Comparison of ENCODE assay signal across 30 mouse cellular contexts in the genomic region with DNA sequence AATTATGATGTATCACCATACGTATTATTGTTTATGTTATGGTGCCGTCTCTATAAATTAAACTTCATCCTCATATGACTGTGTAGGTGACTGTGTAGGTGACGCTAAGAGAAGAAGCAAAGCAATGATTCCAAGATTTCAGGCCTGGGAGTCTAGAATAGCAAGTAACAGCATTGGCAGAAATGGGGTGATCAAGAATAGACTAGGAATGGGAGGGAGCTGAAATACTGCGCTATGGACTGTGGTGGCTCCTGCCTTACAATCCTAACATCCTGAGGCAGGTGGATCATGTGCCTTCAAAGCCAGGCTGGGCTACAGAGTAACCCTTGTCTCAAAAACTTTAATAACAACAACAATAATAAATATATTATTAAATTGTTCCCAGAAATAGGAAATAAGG. TPM values are rescaled to one million over a fixed set of nuclear protein-coding genes. Genes with fewer than 3 reads are reported as not detected.
DNase-seq lines count a peak whose midpoint lies in the region; TF ChIP-seq lines count a peak whose summit lies in the region.
"Had no signal": no experiment of that assay in that cellular context is flagged by ENCODE, and none has a peak within 500 bp of the region (broad histone marks: within the 10 kb centered on the region; RNA-seq: fewer than 3 reads in every experiment).

No protein-coding gene starts in this region.

- peaks cover 2% of the 10 kb centered on the region; the same call in 1 of the 2 replicates for H3K79me2 ChIP-seq in MEL (ENCODE audit: control insufficient read depth, insufficient read depth, low read length, poor library complexity)

- DNase-seq in heart, adult 11 months = peak; percentile 59
- no peak for DNase-seq in heart, adult 18-20 months
- DNase-seq in testis, postnatal 14 days (ENCODE audit: low spot score) = no peak
- no peak for DNase-seq in MEL (ENCODE audit: low read depth, low spot score)
- DNase-seq in midbrain, embryonic 10.5 days (ENCODE audit: low spot score) = no peak
- DNase-seq in adipocyte (ENCODE audit: low spot score) = no peak
- DNase-seq: adrenal gland, adult 8-10 months; adrenal gland, postnatal 14 days; adrenal gland, postnatal 36 days; cerebellum, adult 11 months; cerebellum, adult 18-20 months; cerebellum, adult 8-10 months; cerebellum, adult 9-11 months; cerebellum, postnatal 14 days; cerebellum, postnatal 36 days; embryo, embryonic 11 days; forebrain, postnatal 0 days had no signal

- no peak for TF ChIP-seq EP300 in MEL (IDR thresholded peaks at IDR 0.05; ENCODE audit: low read depth in 1 of 2, low read length in 2 of 2)

- 94% methylated on average over 4 of the region's 4 CpGs for WGBS in midbrain, embryonic 10.5 days

- H3K4me3 ChIP-seq in testis, adult 2 months (ENCODE audit: control insufficient read depth, low read depth, low read length) = peak overlapping the region; percentile 38
- peak overlapping the region; percentile 87 to 90 for H3K4me3 ChIP-seq in MEL (ENCODE audit: control insufficient read depth in 1 of 2, insufficient read depth in 1 of 2, low read depth in 2 of 2, low read length in 2 of 2)
- H3K4me3 ChIP-seq in midbrain, embryonic 10.5 days = no peak overlapping the region
- H3K4me3 ChIP-seq: embryonic facial prominence, embryonic 13.5 days; embryonic facial prominence, embryonic 15.5 days; forebrain, embryonic 10.5 days; forebrain, embryonic 12.5 days had no signal

- H3K27me3 ChIP-seq in testis, adult 2 months (ENCODE audit: control insufficient read depth, insufficient read depth, low read length) = no peaks in the 10 kb centered on the region
- H3K27me3 ChIP-seq in MEL (ENCODE audit: control insufficient read depth in 1 of 2, insufficient read depth in 2 of 2, low read length in 2 of 2) = no peaks in the 10 kb centered on the region
- no peaks in the 10 kb centered on the region for H3K27me3 ChIP-seq in midbrain, embryonic 10.5 days (ENCODE audit: low read depth, poor library complexity, severe bottlenecking)
- H3K27me3 ChIP-seq: embryonic facial prominence, embryonic 13.5 days; embryonic facial prominence, embryonic 15.5 days; forebrain, embryonic 12.5 days had no signal

- TF ChIP-seq CTCF in testis, adult 2 months (IDR thresholded peaks at IDR 0.05; ENCODE audit: control insufficient read depth, insufficient read depth, insufficient replicate concordance, low read depth, low read length) = no peak
- TF ChIP-seq CTCF in MEL (IDR thresholded peaks at IDR 0.05 in 2 of 3, conservative IDR thresholded peaks at IDR 0.05 in 1 of 3; ENCODE audit: control insufficient read depth in 1 of 3, insufficient read depth in 1 of 3, low read depth in 2 of 3, low read length in 3 of 3, poor library complexity in 1 of 3, severe bottlenecking in 1 of 3) = no peak

- no peak overlapping the region; the same call in 1 of the 2 replicates for H3K27ac ChIP-seq in testis, adult 2 months (ENCODE audit: control insufficient read depth, insufficient read depth, low read depth, low read length)
- H3K27ac ChIP-seq in MEL (ENCODE audit: control insufficient read depth, low read depth, low read length) = peak overlapping the region; percentile 95
- H3K27ac ChIP-seq in midbrain, embryonic 10.5 days (replicated peaks) = no peak overlapping the region
- H3K27ac ChIP-seq: embryonic facial prominence, embryonic 13.5 days; embryonic facial prominence, embryonic 15.5 days; forebrain, embryonic 10.5 days; forebrain, embryonic 12.5 days had no signal

- no peaks in the 10 kb centered on the region for H3K9me3 ChIP-seq in MEL (replicated peaks; ENCODE audit: insufficient read depth, low read length)
- H3K9me3 ChIP-seq in midbrain, embryonic 10.5 days (replicated peaks) = no peaks in the 10 kb centered on the region
- H3K9me3 ChIP-seq: embryonic facial prominence, embryonic 13.5 days; embryonic facial prominence, embryonic 15.5 days; forebrain, embryonic 10.5 days; forebrain, embryonic 12.5 days; G1E had no signal

- no peak for TF ChIP-seq POLR2A in testis, adult 2 months (IDR thresholded peaks at IDR 0.05; ENCODE audit: control insufficient read depth, low read depth, low read length)
- no peak for TF ChIP-seq POLR2A in MEL (IDR thresholded peaks at IDR 0.05; ENCODE audit: control insufficient read depth in 1 of 2, insufficient read depth in 1 of 2, low read depth in 1 of 2, low read length in 2 of 2, poor library complexity in 1 of 2)

- H3K36me3 ChIP-seq in testis, adult 2 months (ENCODE audit: control insufficient read depth, insufficient read depth, low read length) = no peaks in the 10 kb centered on the region
- peaks cover 0 to 9% of the 10 kb centered on the region in 2 experiments; a peak in 2 of 4 replicates for H3K36me3 ChIP-seq in MEL (ENCODE audit: control insufficient read depth in 1 of 2, insufficient read depth in 2 of 2, low read length in 2 of 2)
- no peaks in the 10 kb centered on the region for H3K36me3 ChIP-seq in midbrain, embryonic 10.5 days
- H3K36me3 ChIP-seq: embryonic facial prominence, embryonic 13.5 days; embryonic facial prominence, embryonic 15.5 days; forebrain, embryonic 10.5 days; forebrain, embryonic 12.5 days; G1E had no signal

- H3K9ac ChIP-seq in MEL (ENCODE audit: control insufficient read depth, low read depth, low read length, poor library complexity, severe bottlenecking) = peak overlapping the region; percentile 87
- H3K9ac ChIP-seq: embryonic facial prominence, embryonic 13.5 days; embryonic facial prominence, embryonic 15.5 days; forebrain, embryonic 12.5 days; forebrain, postnatal 0 days had no signal

- H3K4me1 ChIP-seq in testis, adult 2 months (ENCODE audit: control insufficient read depth, insufficient read depth, low read length) = peaks cover 5% of the 10 kb centered on the region
- peaks cover 5 to 13% of the 10 kb centered on the region in 2 experiments for H3K4me1 ChIP-seq in MEL (ENCODE audit: control insufficient read depth in 1 of 2, insufficient read depth in 2 of 2, low read length in 2 of 2)
- no peaks in the 10 kb centered on the region for H3K4me1 ChIP-seq in midbrain, embryonic 10.5 days
- H3K4me1 ChIP-seq: embryonic facial prominence, embryonic 13.5 days; embryonic facial prominence, embryonic 15.5 days; forebrain, embryonic 10.5 days; forebrain, embryonic 12.5 days had no signal

- TF ChIP-seq RAD21 in MEL (IDR thresholded peaks at IDR 0.05; ENCODE audit: low read depth, low read length) = no peak

TF ChIP-seq in MEL, 35 proteins besides CTCF, POLR2A, EP300 and RAD21:
- TF ChIP-seq NELFE (IDR thresholded peaks at IDR 0.05; ENCODE audit: low read depth, low read length) (no peak), MAZ (IDR thresholded peaks at IDR 0.05; ENCODE audit: low read depth, low read length) (no peak), KAT2A (conservative IDR thresholded peaks at IDR 0.05; ENCODE audit: low read depth, low read length) (0 out of 2 replicates have a peak, but pooled peaks have one; percentile 5)
TF ChIP-seq in MEL: peak in this region for 1.

RNA-seq across cellular contexts. Expression of a gene that starts 8.1 kb away (rescaled TPM):
- total RNA-seq in heart, adult 18-20 months (2021) = not detected
- polyA plus RNA-seq in testis, adult 2 months (2012; rRNA removed) = not detected in 2 replicates
- not detected in 2 replicates for total RNA-seq in MEL (2012; rRNA removed)
- polyA plus RNA-seq in MEL (2012; ENCODE audit: insufficient read depth in 1 of 2, insufficient read length in 2 of 2, low read depth in 1 of 2, low replicate concordance in 2 of 2, missing spikeins in 1 of 2) = not detected
- polyA plus RNA-seq in midbrain, embryonic 10.5 days (2016; fragmentation: Nextera tagmentation; extraction: Ambion mirVana) = not detected in 2 replicates
- total RNA-seq: adrenal gland, adult 18-20 months; adrenal gland, adult 8-10 months; adrenal gland, postnatal 14 days; adrenal gland, postnatal 36 days; common myeloid progenitor, adult 5-6 weeks; forebrain, postnatal 0 days; G1E had no signal
- polyA plus RNA-seq: brain, embryonic 14.5 days; C2C12; embryonic facial prominence, embryonic 11.5 days; embryonic facial prominence, embryonic 13.5 days; embryonic facial prominence, embryonic 15.5 days; forebrain, embryonic 10.5 days; forebrain, embryonic 12.5 days; forebrain, embryonic 14.5 days; forebrain, postnatal 0 days; frontal cortex, adult 2 months had no signal

RNA-seq across cellular contexts. Expression of a gene that starts 19.7 kb away (rescaled TPM):
- total RNA-seq in heart, adult 18-20 months (2021) = 10 to 100 TPM in 1 of 2 experiments, 1 to 10 TPM in 1; 5.8 to 10.2 TPM
- polyA plus RNA-seq in testis, adult 2 months (2012; rRNA removed) = 50.0 and 51.8 TPM in 2 replicates
- 44.6 and 46.0 TPM in 2 replicates for total RNA-seq in MEL (2012; rRNA removed)
- polyA plus RNA-seq in MEL (2012; ENCODE audit: insufficient read depth in 1 of 2, insufficient read length in 2 of 2, low read depth in 1 of 2, low replicate concordance in 2 of 2, missing spikeins in 1 of 2) = 100 to 1,000 TPM in 1 of 2 experiments, 10 to 100 TPM in 1; 39.8 to 203 TPM
- 30.9 and 34.8 TPM in 2 replicates for polyA plus RNA-seq in midbrain, embryonic 10.5 days (2016; fragmentation: Nextera tagmentation; extraction: Ambion mirVana)
